Mouse (Mus musculus): ENCODE measurements at regions not wholly inside any gene's neighbourhood (a gene's known extent, or its start where the extent isn't known, plus 50 kb on each side); places are given as distances from the start of the nearest gene placed in this dataset.

DNA sequence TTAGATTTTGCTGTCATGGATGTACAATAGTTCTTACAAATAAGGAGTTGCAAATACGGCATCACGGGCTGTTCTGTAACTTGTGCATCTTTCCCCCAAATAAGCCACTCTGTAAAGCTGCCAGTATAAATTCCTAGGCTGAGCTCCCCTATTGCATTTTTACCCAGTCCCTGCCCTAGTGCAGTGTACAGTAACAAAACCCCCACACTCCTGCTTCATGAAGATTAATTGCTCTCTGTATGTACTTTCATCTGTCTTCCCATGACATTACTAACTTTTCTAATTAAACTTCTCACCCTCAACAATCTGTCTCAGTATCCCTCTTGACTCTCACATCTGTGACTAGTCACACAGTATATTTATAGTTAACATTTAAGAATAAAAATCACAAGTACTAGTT is 73.4 kb downstream of the Tm4sf1 start:
- no peak overlapping the region for H3K27ac ChIP-seq (ENCODE audit: control insufficient read depth, low read depth, low read length)
- TF ChIP-seq ETS1 (IDR thresholded peaks at IDR 0.05; ENCODE audit: low read depth, low read length) (no peak), NELFE (IDR thresholded peaks at IDR 0.05; ENCODE audit: low read depth, low read length) (no peak), ZNF384 (IDR thresholded peaks at IDR 0.05; ENCODE audit: low read depth, low read length) (no peak), MYC (IDR thresholded peaks at IDR 0.05; ENCODE audit: low read depth, low read length) (no peak)
- no peak overlapping the region for H3K4me3 ChIP-seq (ENCODE audit: control insufficient read depth in 1 of 2, insufficient read depth in 1 of 2, low read depth in 2 of 2, low read length in 2 of 2)
- H3K9ac ChIP-seq (ENCODE audit: control insufficient read depth, low read depth, low read length, poor library complexity, severe bottlenecking): no peak overlapping the region
- no peaks in the 10 kb centered on the region for H3K27me3 ChIP-seq (ENCODE audit: control insufficient read depth in 1 of 2, insufficient read depth in 2 of 2, low read length in 2 of 2)
- no peaks in the 10 kb centered on the region for H3K79me2 ChIP-seq (ENCODE audit: control insufficient read depth, insufficient read depth, low read length, poor library complexity)
- H3K4me1 ChIP-seq (ENCODE audit: control insufficient read depth in 1 of 2, insufficient read depth in 2 of 2, low read length in 2 of 2): no peaks in the 10 kb centered on the region
- no peaks in the 10 kb centered on the region for H3K36me3 ChIP-seq (ENCODE audit: control insufficient read depth in 1 of 2, insufficient read depth in 2 of 2, low read length in 2 of 2)
- H3K9me3 ChIP-seq (replicated peaks; ENCODE audit: insufficient read depth, low read length): no peaks in the 10 kb centered on the region
- DNase-seq (ENCODE audit: low read depth, low spot score): no peak

DNA sequence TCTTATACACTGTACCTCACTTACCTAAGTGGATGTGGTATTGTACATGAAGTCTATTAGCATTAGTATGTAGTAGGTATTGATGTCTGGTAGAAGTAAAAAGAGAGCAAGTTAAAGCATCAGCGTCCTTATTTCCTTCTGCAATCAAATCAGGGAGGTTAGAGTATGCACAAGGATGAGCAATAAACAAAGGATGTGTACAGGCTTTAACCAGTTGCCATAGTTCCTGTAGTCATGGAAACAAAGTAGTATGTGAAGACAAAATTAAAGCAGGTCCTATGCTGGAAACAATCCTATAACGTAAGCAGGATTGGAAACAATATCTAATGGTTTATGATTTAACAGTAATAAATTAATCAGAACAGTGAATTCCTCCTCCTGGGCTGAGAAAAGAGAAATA is 78.0 kb downstream of the Tm4sf1 start:
- no peaks in the 10 kb centered on the region for H3K4me1 ChIP-seq (ENCODE audit: control insufficient read depth in 1 of 2, insufficient read depth in 2 of 2, low read length in 2 of 2)
- H3K4me3 ChIP-seq (ENCODE audit: control insufficient read depth in 1 of 2, insufficient read depth in 1 of 2, low read depth in 2 of 2, low read length in 2 of 2): no peak overlapping the region
- no peak overlapping the region for H3K9ac ChIP-seq (ENCODE audit: control insufficient read depth, low read depth, low read length, poor library complexity, severe bottlenecking)
- no peaks in the 10 kb centered on the region for H3K27me3 ChIP-seq (ENCODE audit: control insufficient read depth in 1 of 2, insufficient read depth in 2 of 2, low read length in 2 of 2)
- TF ChIP-seq KAT2A (conservative IDR thresholded peaks at IDR 0.05; ENCODE audit: low read depth, low read length) (no peak), CHD2 (IDR thresholded peaks at IDR 0.05; ENCODE audit: low read length) (no peak), BHLHE40 (IDR thresholded peaks at IDR 0.05; ENCODE audit: borderline replicate concordance, low read depth, low read length) (no peak), MAX (IDR thresholded peaks at IDR 0.05; ENCODE audit: low read length) (no peak), EP300 (IDR thresholded peaks at IDR 0.05; ENCODE audit: low read depth in 1 of 2, low read length in 2 of 2) (no peak), JUND (IDR thresholded peaks at IDR 0.05; ENCODE audit: low read depth, low read length) (no peak), NRF1 (IDR thresholded peaks at IDR 0.05; ENCODE audit: insufficient read depth, low read depth, low read length, poor library complexity, severe bottlenecking) (no peak), TCF12 (IDR thresholded peaks at IDR 0.05; ENCODE audit: low read depth, low read length) (no peak), NELFE (IDR thresholded peaks at IDR 0.05; ENCODE audit: low read depth, low read length) (no peak), GABPA (IDR thresholded peaks at IDR 0.05; ENCODE audit: low read depth, low read length) (no peak), ETS1 (IDR thresholded peaks at IDR 0.05; ENCODE audit: low read depth, low read length) (no peak), ZC3H11A (IDR thresholded peaks at IDR 0.05; ENCODE audit: low read depth, low read length) (no peak), HCFC1 (IDR thresholded peaks at IDR 0.05; ENCODE audit: low read depth, low read length) (no peak), POLR2AphosphoS2 (IDR thresholded peaks at IDR 0.05; ENCODE audit: low read length) (no peak), ZMIZ1 (IDR thresholded peaks at IDR 0.05; ENCODE audit: low read depth, low read length) (no peak)
- H3K27ac ChIP-seq (ENCODE audit: control insufficient read depth, low read depth, low read length): no peak overlapping the region
- no peaks in the 10 kb centered on the region for H3K79me2 ChIP-seq (ENCODE audit: control insufficient read depth, insufficient read depth, low read length, poor library complexity)
- no peaks in the 10 kb centered on the region for H3K9me3 ChIP-seq (replicated peaks; ENCODE audit: insufficient read depth, low read length)
- no peak for DNase-seq (ENCODE audit: low read depth, low spot score)
- no peaks in the 10 kb centered on the region for H3K36me3 ChIP-seq (ENCODE audit: control insufficient read depth in 1 of 2, insufficient read depth in 2 of 2, low read length in 2 of 2)
